In the genomic region with DNA sequence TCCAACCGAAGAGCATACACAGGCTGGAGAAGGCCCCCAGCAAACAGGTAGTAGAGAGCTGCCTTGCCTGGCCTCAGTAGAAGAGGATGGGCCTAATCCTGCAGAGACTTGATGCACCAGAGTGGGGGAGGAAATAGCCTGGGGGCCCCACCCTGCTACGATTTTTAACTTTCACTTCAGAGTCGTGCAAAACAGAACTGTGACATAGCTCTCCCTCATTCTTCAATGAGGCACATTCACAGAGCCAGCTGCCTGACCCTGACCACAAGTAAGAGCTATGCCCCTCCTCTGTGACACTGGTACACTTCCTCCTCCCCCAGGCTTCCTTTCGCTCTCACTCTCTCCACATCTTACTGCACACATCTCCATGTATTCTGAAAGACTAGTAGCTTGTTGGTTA, we compare ENCODE assay signal across 9 mouse cellular contexts. TPM values are rescaled to one million over a fixed set of nuclear protein-coding genes. Genes with fewer than 3 reads are reported as not detected.
A peak's percentile ranks its signal among the peaks of the same experiment; 100 is the strongest.
DNase-seq lines count a peak whose midpoint lies in the region; ATAC-seq lines count a peak whose summit lies in the region.
"Had no signal": no experiment of that assay in that cellular context is flagged by ENCODE, and none has a peak within 500 bp of the region (broad histone marks: within the 10 kb centered on the region; RNA-seq: fewer than 3 reads in every experiment).

No protein-coding gene starts in this region.

- no peak overlapping the region for H3K27ac ChIP-seq in lung, embryonic 15.5 days
- peak overlapping the region; percentile 1; the same call in 1 of the 2 replicates for H3K27ac ChIP-seq in heart, embryonic 12.5 days (ENCODE audit: poor library complexity, severe bottlenecking)
- no peak overlapping the region for H3K27ac ChIP-seq in midbrain, embryonic 15.5 days

- no peak for DNase-seq in lung, postnatal 14 days
- DNase-seq in thymus, postnatal 36 days = peak; percentile 70 to 83
- no peak for DNase-seq in cerebellum, postnatal 25 days
- no peak for DNase-seq in kidney, postnatal 10 days
- DNase-seq: lung, embryonic 14.5 days had no signal

- H3K9me3 ChIP-seq in lung, embryonic 15.5 days = no peaks in the 10 kb centered on the region
- H3K9me3 ChIP-seq in heart, embryonic 12.5 days (replicated peaks) = 0 out of 2 replicates have a peak, but pooled peaks cover 4% of the 10 kb centered on the region
- no peaks in the 10 kb centered on the region for H3K9me3 ChIP-seq in midbrain, embryonic 15.5 days

- H3K36me3 ChIP-seq in lung, embryonic 15.5 days = no peaks in the 10 kb centered on the region
- H3K36me3 ChIP-seq in heart, embryonic 12.5 days = peaks cover 23% of the 10 kb centered on the region
- no peaks in the 10 kb centered on the region for H3K36me3 ChIP-seq in midbrain, embryonic 15.5 days (replicated peaks)

- no peak overlapping the region for H3K4me3 ChIP-seq in lung, embryonic 15.5 days
- no peak overlapping the region for H3K4me3 ChIP-seq in heart, embryonic 12.5 days
- H3K4me3 ChIP-seq in midbrain, embryonic 15.5 days = no peak overlapping the region

- WGBS in lung, embryonic 15.5 days = 39% methylated on average over 4 of the region's 4 CpGs
- 46% methylated on average over 4 of the region's 4 CpGs for WGBS in heart, embryonic 12.5 days
- WGBS in midbrain, embryonic 15.5 days = 75% methylated on average over 4 of the region's 4 CpGs

- ATAC-seq in lung, embryonic 15.5 days (ENCODE audit: borderline replicate concordance, extremely low read depth, low FRiP score, low TSS enrichment) = 0 out of 2 replicates have a peak, but pooled peaks have one; percentile 31
- no peak for ATAC-seq in heart, embryonic 12.5 days (ENCODE audit: insufficient number of reproducible peaks, low FRiP score)
- ATAC-seq in megakaryocyte-erythroid progenitor cell, adult 5-6 weeks (replicated peaks; ENCODE audit: low FRiP score, low TSS enrichment, poor library complexity, severe bottlenecking) = peak; percentile 54
- ATAC-seq in midbrain, embryonic 15.5 days (replicated peaks) = no peak

- H3K9ac ChIP-seq in lung, embryonic 15.5 days = no peak overlapping the region
- H3K9ac ChIP-seq in heart, embryonic 12.5 days = 0 out of 2 replicates have a peak overlapping the region, but pooled peaks have one; percentile 42
- no peak overlapping the region for H3K9ac ChIP-seq in midbrain, embryonic 15.5 days
- H3K9ac ChIP-seq: lung, embryonic 14.5 days had no signal

- no peak overlapping the region for H3K4me2 ChIP-seq in lung, embryonic 15.5 days
- no peak overlapping the region for H3K4me2 ChIP-seq in heart, embryonic 12.5 days
- H3K4me2 ChIP-seq in midbrain, embryonic 15.5 days = no peak overlapping the region
- H3K4me2 ChIP-seq: lung, embryonic 14.5 days had no signal

- no peaks in the 10 kb centered on the region for H3K27me3 ChIP-seq in lung, embryonic 15.5 days
- H3K27me3 ChIP-seq in heart, embryonic 12.5 days (replicated peaks) = no peaks in the 10 kb centered on the region
- H3K27me3 ChIP-seq in midbrain, embryonic 15.5 days (replicated peaks) = no peaks in the 10 kb centered on the region

- H3K4me1 ChIP-seq in lung, embryonic 15.5 days = 0 out of 2 replicates have a peak, but pooled peaks cover 11% of the 10 kb centered on the region
- peaks cover 75% of the 10 kb centered on the region for H3K4me1 ChIP-seq in heart, embryonic 12.5 days (replicated peaks)
- no peaks in the 10 kb centered on the region for H3K4me1 ChIP-seq in midbrain, embryonic 15.5 days

RNA-seq across cellular contexts. Expression of gene Pdlim1, which starts 14.2 kb away (rescaled TPM):
- 159 and 171 TPM in 2 replicates for polyA plus RNA-seq in lung, embryonic 15.5 days (2015; fragmentation: Nextera tagmentation; extraction: Ambion mirVana)
- 311 and 316 TPM in 2 replicates for polyA plus RNA-seq in heart, embryonic 12.5 days (2016; fragmentation: Nextera tagmentation; extraction: Ambion mirVana)
- 96.0 and 179 TPM in 2 replicates for total RNA-seq in megakaryocyte-erythroid progenitor cell, adult 5-6 weeks (2014; fragmentation: Nextera tagmentation)
- total RNA-seq in megakaryocyte-erythroid progenitor cell, adult 5-6 weeks (2017) = 106 and 142 TPM in 2 replicates
- polyA plus RNA-seq in midbrain, embryonic 15.5 days (2015; fragmentation: Nextera tagmentation; extraction: Ambion mirVana) = 9.6 and 10.4 TPM in 2 replicates

Comparison
In these comparisons a context has a peak if more than half of its experiments do, and no peak if none do; other contexts are left out.
1. ATAC-seq: peak in lung, embryonic 15.5 days (single experiment) and megakaryocyte-erythroid progenitor cell, adult 5-6 weeks (single experiment); none in heart, embryonic 12.5 days (single experiment) and midbrain, embryonic 15.5 days (single experiment).
2. DNase-seq: peak in thymus, postnatal 36 days (2 of 2); none in lung, postnatal 14 days (single experiment), cerebellum, postnatal 25 days (0 of 2) and kidney, postnatal 10 days (single experiment).
3. RNA of gene Pdlim1, which starts 14.2 kb away (polyA plus RNA-seq): 311 to 316 TPM in heart, embryonic 12.5 days and 159 to 171 TPM in lung, embryonic 15.5 days; 9.6 to 10.4 TPM in midbrain, embryonic 15.5 days; every median in the first group is over 10 times any median in the second.